Mouse (Mus musculus): ENCODE data around the gene Man1a2. TPM values are rescaled to one million over a fixed set of nuclear protein-coding genes. Genes with fewer than 3 reads are reported as not detected.

Man1a2 gene
- polyA plus RNA-seq, 1 experiment from 2014 or later: 91.1 TPM

GRCm38 (mm10) chr3:100712140-100712539 is 26.8 kb upstream of the Man1a2 start:
- Histone ChIP-seq H3K9ac (no peak overlapping the region), H3K4me1 (replicated peaks) (peaks cover 49% of the 10 kb centered on the region), H3K27me3 (replicated peaks) (no peaks in the 10 kb centered on the region), H3K36me3 (no peaks in the 10 kb centered on the region), H3K9me3 (replicated peaks) (no peaks in the 10 kb centered on the region), H3K27ac (ENCODE audit: poor library complexity, severe bottlenecking) (no peak overlapping the region), H3K4me2 (no peak overlapping the region), H3K4me3 (no peak overlapping the region)
- no peak for ATAC-seq (ENCODE audit: insufficient number of reproducible peaks, low FRiP score)
- 33% methylated on average over 7 of the region's 7 CpGs for WGBS

GRCm38 (mm10) chr3:100711486-100711885 is 26.2 kb upstream of the Man1a2 start:
- Histone ChIP-seq H3K27me3 (replicated peaks) (no peaks in the 10 kb centered on the region), H3K36me3 (no peaks in the 10 kb centered on the region), H3K9ac (no peak overlapping the region), H3K9me3 (replicated peaks) (no peaks in the 10 kb centered on the region), H3K4me2 (no peak overlapping the region), H3K4me3 (no peak overlapping the region), H3K4me1 (replicated peaks) (peaks cover 49% of the 10 kb centered on the region), H3K27ac (ENCODE audit: poor library complexity, severe bottlenecking) (no peak overlapping the region)
- 20% methylated on average over 4 of the region's 4 CpGs for WGBS
- ATAC-seq (ENCODE audit: insufficient number of reproducible peaks, low FRiP score): no peak

GRCm38 (mm10) chr3:100707117-100707516 is 21.8 kb upstream of the Man1a2 start:
- 51% methylated on average over 4 of the region's 4 CpGs for WGBS
- Histone ChIP-seq H3K4me2 (no peak overlapping the region), H3K4me1 (replicated peaks) (peaks cover 45% of the 10 kb centered on the region), H3K27me3 (replicated peaks) (no peaks in the 10 kb centered on the region), H3K36me3 (no peaks in the 10 kb centered on the region), H3K4me3 (no peak overlapping the region), H3K9me3 (replicated peaks) (no peaks in the 10 kb centered on the region), H3K9ac (no peak overlapping the region), H3K27ac (ENCODE audit: poor library complexity, severe bottlenecking) (no peak overlapping the region)
- 0 out of 2 replicates have a peak, but pooled peaks have one; percentile 30 for ATAC-seq (ENCODE audit: insufficient number of reproducible peaks, low FRiP score)

GRCm38 (mm10) chr3:100705128-100705667 is 19.9 kb upstream of the Man1a2 start:
- peaks cover 35% of the 10 kb centered on the region for H3K4me1 ChIP-seq (replicated peaks)
- 63% methylated on average over 11 of the region's 11 CpGs for WGBS
- H3K4me2 ChIP-seq: no peak overlapping the region
- no peaks in the 10 kb centered on the region for H3K9me3 ChIP-seq (replicated peaks)
- ATAC-seq (ENCODE audit: insufficient number of reproducible peaks, low FRiP score): no peak
- H3K36me3 ChIP-seq: no peaks in the 10 kb centered on the region
- H3K4me3 ChIP-seq: no peak overlapping the region
- H3K27ac ChIP-seq (ENCODE audit: poor library complexity, severe bottlenecking): no peak overlapping the region
- H3K9ac ChIP-seq: no peak overlapping the region
- no peaks in the 10 kb centered on the region for H3K27me3 ChIP-seq (replicated peaks)

GRCm38 (mm10) chr3:100703847-100704644 is 18.7 kb upstream of the Man1a2 start:
- no peaks in the 10 kb centered on the region for H3K9me3 ChIP-seq (replicated peaks)
- no peak overlapping the region for H3K27ac ChIP-seq (ENCODE audit: poor library complexity, severe bottlenecking)
- 75% methylated on average over 22 of the region's 22 CpGs for WGBS
- no peak for ATAC-seq (ENCODE audit: insufficient number of reproducible peaks, low FRiP score)
- H3K4me2 ChIP-seq: no peak overlapping the region
- no peaks in the 10 kb centered on the region for H3K27me3 ChIP-seq (replicated peaks)
- H3K36me3 ChIP-seq: no peaks in the 10 kb centered on the region
- no peak overlapping the region for H3K4me3 ChIP-seq
- peaks cover 35% of the 10 kb centered on the region for H3K4me1 ChIP-seq (replicated peaks)
- no peak overlapping the region for H3K9ac ChIP-seq

GRCm38 (mm10) chr3:100702875-100703846 is 17.9 kb upstream of the Man1a2 start:
- WGBS: 33% methylated on average over 15 of the region's 15 CpGs
- no peak for ATAC-seq (ENCODE audit: insufficient number of reproducible peaks, low FRiP score)

GRCm38 (mm10) chr3:100688747-100689146 is 3.4 kb upstream of the Man1a2 start:
- no peak overlapping the region for H3K4me2 ChIP-seq
- peaks cover 5% of the 10 kb centered on the region for H3K27me3 ChIP-seq (replicated peaks)
- no peaks in the 10 kb centered on the region for H3K36me3 ChIP-seq
- no peak overlapping the region for H3K9ac ChIP-seq
- no peak for ATAC-seq (ENCODE audit: insufficient number of reproducible peaks, low FRiP score)
- 76% methylated on average over 6 of the region's 6 CpGs for WGBS
- H3K4me3 ChIP-seq: no peak overlapping the region
- H3K27ac ChIP-seq (ENCODE audit: poor library complexity, severe bottlenecking): no peak overlapping the region
- H3K4me1 ChIP-seq (replicated peaks): 0 out of 2 replicates have a peak, but pooled peaks cover 12% of the 10 kb centered on the region
- no peaks in the 10 kb centered on the region for H3K9me3 ChIP-seq (replicated peaks)

More at GRCm38 (mm10) chr3:100702875-100703846, 17.9 kb upstream of the Man1a2 start:
- Histone ChIP-seq H3K4me2 (peak overlapping the region; percentile 39), H3K9me3 (replicated peaks) (no peaks in the 10 kb centered on the region), H3K36me3 (no peaks in the 10 kb centered on the region), H3K9ac (no peak overlapping the region), H3K27me3 (replicated peaks) (no peaks in the 10 kb centered on the region), H3K27ac (ENCODE audit: poor library complexity, severe bottlenecking) (peak overlapping the region; percentile 51; the same call in 1 of the 2 replicates), H3K4me3 (no peak overlapping the region), H3K4me1 (replicated peaks) (peaks cover 35% of the 10 kb centered on the region)

- no peak for ATAC-seq (ENCODE audit: insufficient number of reproducible peaks, low FRiP score)
- 93% methylated on average over 8 of the region's 8 CpGs for WGBS
- Histone ChIP-seq H3K9me3 (replicated peaks) (no peaks in the 10 kb centered on the region), H3K9ac (no peak overlapping the region), H3K27ac (ENCODE audit: poor library complexity, severe bottlenecking) (no peak overlapping the region), H3K4me1 (replicated peaks) (peaks cover 15% of the 10 kb centered on the region), H3K4me3 (no peak overlapping the region), H3K36me3 (no peaks in the 10 kb centered on the region), H3K27me3 (replicated peaks) (peaks cover 5% of the 10 kb centered on the region), H3K4me2 (peak overlapping the region; percentile 21; the same call in 1 of the 2 replicates)
Measured at GRCm38 (mm10) chr3:100686756-100687155, 1.5 kb upstream of the Man1a2 start.

GRCm38 (mm10) chr3:100685763-100686370 is 564 bp upstream of the Man1a2 start:
- H3K36me3 ChIP-seq: no peaks in the 10 kb centered on the region
- peak; percentile 86 for ATAC-seq (ENCODE audit: insufficient number of reproducible peaks, low FRiP score)
- 2% methylated on average over 73 of the region's 77 CpGs for WGBS

GRCm38 (mm10) chr3:100684234-100684975 is 898 bp downstream of the Man1a2 start:
- under 1% methylated on average over 25 of the region's 25 CpGs for WGBS
- Histone ChIP-seq H3K4me3 (peak overlapping the region; percentile 75), H3K27me3 (replicated peaks) (no peaks in the 10 kb centered on the region), H3K4me2 (peak overlapping the region; percentile 75), H3K36me3 (no peaks in the 10 kb centered on the region), H3K9ac (peak overlapping the region; percentile 96), H3K27ac (ENCODE audit: poor library complexity, severe bottlenecking) (peak overlapping the region; percentile 96), H3K9me3 (replicated peaks) (no peaks in the 10 kb centered on the region), H3K4me1 (replicated peaks) (peaks cover 25% of the 10 kb centered on the region)
- no peak for ATAC-seq (ENCODE audit: insufficient number of reproducible peaks, low FRiP score)

More at GRCm38 (mm10) chr3:100685763-100686370, 564 bp upstream of the Man1a2 start:
- H3K4me2 ChIP-seq: peak overlapping the region; percentile 75
- peak overlapping the region; percentile 75 for H3K4me3 ChIP-seq
- peaks cover 18% of the 10 kb centered on the region for H3K4me1 ChIP-seq (replicated peaks)
- H3K27me3 ChIP-seq (replicated peaks): peaks cover 5% of the 10 kb centered on the region
- H3K27ac ChIP-seq (ENCODE audit: poor library complexity, severe bottlenecking): peak overlapping the region; percentile 96
- no peaks in the 10 kb centered on the region for H3K9me3 ChIP-seq (replicated peaks)
- H3K9ac ChIP-seq: peak overlapping the region; percentile 96
